Mouse (Mus musculus) mature B cell (primary cell): Measurements from ENCODE around the gene Zfp948.

Experiments used
- in situ Hi-C: fragments of 300-500 bp; cut with MboI; formaldehyde crosslinking; loops from 2 replicates; pipeline ENCODE4 v1.14.3; 2019

Gene Zfp948

DNA sequence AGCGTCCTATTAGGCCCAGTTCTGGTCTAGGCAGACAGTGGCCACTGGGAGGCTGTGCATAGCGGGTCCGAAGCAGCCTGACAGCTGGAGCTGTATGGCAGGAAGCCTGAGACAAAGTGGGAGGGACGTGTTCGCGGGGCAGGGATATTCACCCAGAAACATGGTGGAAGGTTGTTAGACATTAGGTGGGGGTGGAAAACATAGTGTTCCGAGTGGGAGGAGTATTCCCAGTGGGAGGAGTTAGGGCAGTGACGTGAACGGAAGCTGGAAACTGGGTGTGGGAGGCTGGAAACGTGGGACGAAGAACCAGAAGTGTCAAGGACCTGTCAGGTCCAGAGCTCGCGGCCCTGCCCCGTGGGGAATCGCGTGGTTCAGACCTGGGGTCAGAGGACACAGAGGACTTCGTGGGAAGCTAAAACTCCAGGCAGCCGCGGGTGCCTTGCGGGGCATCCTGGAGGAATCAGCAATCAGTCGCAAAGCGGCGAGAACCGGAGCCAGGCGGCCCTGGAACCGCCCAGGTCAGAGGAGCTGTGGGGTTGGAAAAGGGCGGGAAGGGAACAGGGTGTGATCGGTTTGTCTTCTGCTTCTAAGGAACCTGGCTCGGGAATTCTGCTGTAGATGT lies at the start of gene Zfp948:
TSS of gene Zfp948 (plus strand) at position 281 of the 622 bp plus-strand sequence.
- in situ Hi-C loops, result no loop called here

DNA sequence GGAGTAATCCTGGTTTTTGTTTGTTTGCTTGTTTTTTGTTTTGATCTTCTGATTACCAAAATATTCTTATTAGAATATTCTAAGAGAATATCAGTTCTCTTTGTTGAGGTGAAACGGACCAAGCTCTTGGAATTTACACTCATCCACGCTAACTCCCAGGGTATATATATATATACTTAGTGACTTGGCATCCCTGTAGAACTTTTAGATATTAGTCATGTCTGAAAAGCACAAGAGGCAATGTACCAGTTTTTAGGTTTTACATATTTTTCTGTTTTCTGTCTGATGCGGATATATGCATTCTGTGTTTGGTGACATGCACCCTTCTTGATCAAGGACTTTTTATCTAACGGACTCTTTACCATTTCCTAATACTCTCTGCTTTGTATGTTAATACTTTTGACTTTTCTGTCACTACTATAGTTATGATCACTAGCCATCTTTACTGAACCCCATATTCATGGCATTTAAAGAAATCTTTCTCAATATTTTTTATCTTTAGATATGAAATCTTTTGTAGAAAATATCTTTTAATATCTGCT lies 49.6 kb upstream of the Zfp948 start:
- in situ Hi-C loops, result loop anchor here (10.0 kb wide), 1 partner anchor 242 kb away; no protein-coding TSS in a partner anchor

- in situ Hi-C loops, result no loop called here
Measured at GRCm38 (mm10) chr17:21526270-21526669, 40.5 kb upstream of the Zfp948 start.

DNA sequence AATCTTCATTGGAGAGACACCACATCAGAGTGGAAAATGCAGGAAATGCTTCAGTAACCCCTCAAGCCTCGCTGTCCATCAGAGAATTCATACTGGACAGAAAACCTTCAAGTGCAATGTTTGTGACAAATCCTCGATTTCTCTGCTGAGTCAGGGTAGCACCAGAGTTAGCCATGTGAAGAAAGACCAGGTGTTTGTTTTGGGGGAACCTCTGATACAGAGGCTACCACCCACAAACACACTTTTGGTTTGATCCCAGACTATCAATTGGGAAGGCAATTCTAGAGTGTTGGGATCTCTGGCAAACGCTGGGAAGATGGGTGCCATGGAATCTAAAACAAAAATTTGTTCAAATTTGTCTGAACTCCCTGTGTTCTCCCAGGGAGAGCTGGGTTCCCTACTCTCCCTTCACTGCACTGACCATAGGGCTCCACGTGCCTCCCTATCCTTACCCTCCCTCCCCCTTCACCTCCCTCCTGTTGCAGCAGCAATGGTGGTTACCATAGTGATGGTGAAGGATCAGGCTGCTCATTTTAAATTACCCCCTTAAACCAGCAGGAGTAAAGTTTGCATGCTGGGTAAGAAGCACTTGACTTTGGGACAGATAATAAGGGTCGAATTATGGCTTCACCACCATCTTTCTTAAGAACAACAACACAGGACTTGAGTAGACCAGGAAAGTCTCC lies 36.0 kb upstream of the Zfp948 start:
- in situ Hi-C loops, result no loop called here

DNA sequence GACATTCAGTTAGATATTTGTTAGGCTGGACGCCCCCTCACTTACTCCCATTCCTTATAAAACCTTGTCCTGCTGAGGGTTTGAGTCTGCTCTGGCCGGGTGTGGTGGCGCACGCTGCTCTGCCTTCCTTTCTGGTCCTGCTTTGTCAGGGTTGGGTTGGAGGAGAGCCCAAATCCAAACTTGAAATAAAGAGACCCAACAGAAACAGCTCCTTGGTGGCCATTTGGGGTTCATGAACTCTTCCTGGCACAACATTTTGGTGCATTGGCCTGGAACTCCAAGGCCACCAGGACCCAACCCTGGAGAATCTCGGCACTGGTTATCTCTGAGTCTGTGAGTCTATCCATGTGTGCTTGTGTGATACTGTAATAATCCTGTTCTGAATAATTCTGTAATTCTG lies 35.2 kb upstream of the Zfp948 start:
- in situ Hi-C loops, result no loop called here

DNA sequence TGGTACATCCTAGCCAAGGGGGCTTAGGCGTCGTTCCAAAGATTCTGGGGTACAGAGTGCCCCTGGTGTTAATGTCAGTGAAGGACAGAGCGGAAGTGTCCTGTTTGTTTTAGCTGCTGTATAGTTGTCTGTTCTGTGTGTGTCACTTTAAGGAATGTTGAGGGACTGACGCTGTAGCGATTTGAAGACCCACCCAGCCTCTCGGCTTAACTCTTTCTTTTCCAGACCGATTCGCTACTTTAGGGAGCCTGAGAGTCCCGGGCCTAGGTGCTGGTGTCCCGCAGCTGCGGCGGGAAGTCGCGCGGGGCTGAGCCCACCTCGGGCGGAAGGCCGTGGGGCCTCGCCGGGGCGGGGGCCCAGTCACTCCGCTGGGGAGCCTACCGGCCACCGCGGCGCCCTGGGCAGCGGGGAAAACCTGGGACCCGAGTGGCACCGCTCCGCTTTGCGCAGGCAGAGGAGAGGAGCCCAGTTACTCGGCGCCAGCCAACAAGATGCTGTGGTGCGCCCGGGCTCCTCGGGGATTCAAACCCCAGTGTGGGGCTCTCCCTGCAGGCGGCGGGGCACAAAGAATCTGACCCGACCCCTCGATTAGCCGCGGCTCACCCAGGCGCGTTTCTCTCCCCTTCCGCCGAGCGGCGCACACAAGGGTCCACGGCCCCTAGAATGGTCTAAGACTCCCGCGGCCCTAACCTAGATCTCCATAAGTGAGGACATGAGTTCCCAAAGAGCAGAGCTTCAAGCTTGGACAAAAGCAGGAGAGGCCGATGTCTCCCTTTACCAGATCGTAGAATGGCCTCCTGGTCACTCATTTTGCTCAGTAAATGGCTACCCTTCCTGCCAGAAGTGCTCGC lies 34.5 kb upstream of the Zfp948 start:
- in situ Hi-C loops, result no loop called here

DNA sequence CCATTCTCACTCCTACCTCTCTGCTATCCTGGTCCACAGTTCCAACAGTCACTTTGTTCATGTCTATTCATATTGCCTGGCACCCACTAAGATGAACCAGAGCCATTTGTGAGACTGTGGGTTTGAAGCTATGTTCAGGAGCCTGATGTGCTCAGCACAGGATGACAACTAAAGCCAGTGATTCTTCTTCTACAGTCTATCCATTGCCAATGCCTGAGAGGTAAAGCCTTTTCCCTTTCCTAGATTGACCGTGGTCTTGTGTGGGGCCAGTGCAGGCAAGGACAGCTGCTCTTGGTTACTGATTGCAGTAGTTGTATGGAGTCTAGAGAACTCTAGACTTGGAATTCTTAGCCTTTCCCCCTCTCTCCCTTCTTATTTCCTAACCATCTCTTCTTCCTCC lies 32.8 kb upstream of the Zfp948 start:
- in situ Hi-C loops, result no loop called here

GRCm38 (mm10) chr17:21534460-21535095 lies 32.2 kb upstream of the Zfp948 start:
- in situ Hi-C loops, result no loop called here

DNA sequence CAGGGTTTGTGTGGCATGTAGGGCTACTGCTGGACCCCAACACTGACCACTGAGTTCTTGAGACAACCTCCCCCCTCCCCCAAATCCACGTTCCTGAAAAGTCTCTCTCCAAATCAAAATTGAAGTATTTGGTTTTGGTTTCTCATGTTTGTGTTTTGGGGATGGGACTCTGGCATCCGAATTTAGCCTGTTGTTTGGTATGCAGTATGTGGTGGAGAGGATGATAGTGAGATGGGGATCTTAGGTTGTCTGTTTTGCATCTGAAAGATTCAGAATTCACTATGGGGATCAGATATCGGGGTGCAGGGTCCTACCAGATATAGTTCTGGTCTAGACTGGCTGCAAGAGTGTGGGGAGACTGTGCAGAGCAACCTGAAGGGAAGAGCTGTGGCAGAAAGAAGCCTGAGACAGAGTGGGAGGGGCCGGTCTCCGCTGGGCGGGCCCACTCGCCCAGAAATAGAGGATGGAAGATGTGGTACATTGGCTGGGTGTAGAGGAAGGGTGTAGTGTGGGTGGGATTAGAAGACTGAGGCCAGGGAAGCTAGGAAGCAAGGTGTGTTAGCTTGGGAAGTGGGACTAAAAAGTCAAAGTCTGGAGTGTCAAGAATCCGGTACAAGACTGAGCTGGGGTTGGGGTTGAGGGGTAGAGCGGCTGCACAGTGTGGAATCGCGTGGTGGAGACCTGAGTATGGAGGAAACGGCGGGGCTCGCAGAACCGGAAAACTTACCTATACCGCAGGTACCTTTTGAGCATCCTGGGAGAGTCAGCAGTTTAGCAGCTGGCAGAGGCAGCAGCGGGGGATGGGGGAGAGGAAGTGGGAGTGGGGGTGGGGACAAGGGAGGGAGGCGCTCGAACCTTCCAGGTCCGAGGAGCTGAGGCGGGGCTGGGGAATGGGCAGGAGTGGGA lies 31.5 kb upstream of the Zfp948 start, which contains the start of gene Zfp52:
TSS of gene Zfp52 (plus strand) at position 444 of the 906 bp plus-strand sequence.
- in situ Hi-C loops, result no loop called here

DNA sequence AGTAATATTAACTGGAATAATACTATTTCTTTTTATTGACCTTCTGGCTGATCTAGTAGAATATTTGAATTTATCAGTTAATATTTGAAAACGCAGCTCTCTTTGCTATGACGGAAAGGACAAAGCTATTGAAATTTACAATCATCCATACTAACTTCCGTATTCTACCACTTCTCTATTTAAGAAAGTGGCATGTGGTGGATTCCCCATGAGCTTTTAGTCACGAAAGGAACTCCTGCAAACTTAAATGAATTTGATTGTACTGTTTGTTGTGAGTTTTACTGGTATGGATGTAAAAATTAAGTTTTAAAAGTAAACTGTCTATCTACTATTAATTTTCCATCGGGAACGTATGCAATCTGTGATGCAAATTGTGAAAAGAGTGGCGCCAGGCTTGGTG lies 30.7 kb upstream of the Zfp948 start:
- in situ Hi-C loops, result no loop called here

DNA sequence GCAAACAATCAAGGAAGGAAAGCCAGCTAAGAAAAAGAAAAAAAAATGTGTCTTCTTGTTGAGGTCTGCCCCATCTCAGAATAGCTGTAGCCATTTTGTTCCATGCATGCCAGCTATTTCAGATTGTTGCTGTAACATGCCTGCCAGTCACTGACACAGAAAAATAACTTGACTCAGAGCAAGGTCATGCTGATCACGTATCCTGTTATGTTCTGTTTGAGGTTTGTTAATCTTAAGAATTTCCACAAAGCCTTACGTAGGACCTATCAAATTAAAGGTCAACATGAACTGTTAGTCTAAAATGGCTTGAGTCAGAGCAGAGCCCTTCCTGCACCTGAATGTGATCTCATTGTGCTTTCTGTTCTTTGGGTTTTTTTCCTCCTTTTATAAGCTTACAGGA lies 30.1 kb upstream of the Zfp948 start:
- in situ Hi-C loops, result no loop called here

- in situ Hi-C loops, result no loop called here
Measured at GRCm38 (mm10) chr17:21557831-21558230, 9.0 kb upstream of the Zfp948 start.

DNA sequence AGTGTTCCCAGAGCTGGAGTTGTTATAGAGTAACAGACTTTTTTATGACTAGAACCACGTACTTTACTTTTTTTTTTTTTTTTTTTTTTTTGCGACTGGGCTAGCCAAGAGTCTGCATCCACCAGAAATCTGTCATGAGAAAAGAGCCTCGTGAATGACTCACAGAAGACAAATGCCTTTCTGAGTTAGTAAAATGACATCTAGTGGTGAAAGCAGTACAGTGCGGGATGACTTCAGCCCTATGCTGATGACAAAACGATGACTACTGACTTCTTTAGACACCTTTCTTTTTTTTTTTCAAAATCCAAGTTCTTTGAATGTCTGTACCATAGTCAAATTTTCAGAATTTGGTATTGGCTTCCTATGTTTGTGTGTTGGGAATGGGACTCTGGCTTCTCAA lies 588 bp upstream of the Zfp948 start:
- in situ Hi-C loops, result no loop called here

DNA sequence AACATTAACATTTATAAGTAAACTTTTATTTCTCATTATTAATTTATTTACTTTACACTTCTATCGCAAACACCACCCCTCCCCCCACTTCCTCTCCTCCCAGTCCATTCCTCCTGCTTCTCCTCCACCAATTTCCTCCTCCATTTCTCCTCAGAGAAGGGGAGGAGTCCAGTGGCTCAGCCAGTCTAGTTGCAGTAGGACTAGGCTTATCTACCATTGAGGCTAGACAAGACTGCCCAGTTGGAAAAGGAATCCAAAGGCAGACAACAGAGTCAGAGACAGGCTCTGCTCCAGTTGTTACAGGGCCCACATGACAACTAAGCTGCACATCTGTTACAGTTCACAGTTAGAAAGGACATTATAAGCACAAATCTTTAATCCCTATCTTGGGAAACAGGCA lies 888 bp downstream of the Zfp948 start:
- in situ Hi-C loops, result no loop called here

- in situ Hi-C loops, result no loop called here
Measured at GRCm38 (mm10) chr17:21579080-21579479, 12.3 kb downstream of the Zfp948 start.

DNA sequence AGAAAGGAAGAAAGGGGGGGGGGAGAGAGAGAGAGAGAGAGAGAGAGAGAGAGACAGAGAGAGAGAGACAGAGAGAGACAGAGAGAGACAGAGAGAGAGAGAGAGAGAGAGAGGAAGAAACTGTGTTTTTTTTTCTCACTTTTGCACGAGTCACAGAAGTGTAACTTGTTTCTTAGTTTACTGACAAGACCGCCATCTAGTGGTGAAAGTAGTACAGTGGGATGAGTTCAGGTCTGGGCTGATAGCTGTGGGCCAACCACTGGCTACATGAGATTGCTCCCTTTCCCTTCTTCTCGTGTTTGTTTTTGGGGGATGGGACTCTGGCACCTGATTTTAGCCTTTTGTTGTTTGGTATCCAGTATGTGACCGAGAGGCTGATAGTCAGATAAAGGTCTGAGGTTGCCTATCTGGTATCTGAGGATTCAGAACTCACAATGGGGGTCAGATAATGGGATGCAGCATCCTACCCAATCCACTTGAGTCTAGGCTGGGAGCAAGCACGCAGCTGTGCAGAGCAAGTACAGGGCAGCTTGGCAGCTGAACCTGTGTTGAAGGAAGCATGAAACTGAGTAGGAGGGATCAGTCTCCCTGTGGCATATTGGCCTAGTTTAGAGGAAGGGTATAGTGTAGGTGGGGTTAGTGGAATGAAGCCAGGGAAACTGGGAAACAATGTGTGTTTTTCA lies 12.8 kb downstream of the Zfp948 start:
- in situ Hi-C loops, result no loop called here

- in situ Hi-C loops, result no loop called here
Measured at GRCm38 (mm10) chr17:21585521-21585920, 18.7 kb downstream of the Zfp948 start.

DNA sequence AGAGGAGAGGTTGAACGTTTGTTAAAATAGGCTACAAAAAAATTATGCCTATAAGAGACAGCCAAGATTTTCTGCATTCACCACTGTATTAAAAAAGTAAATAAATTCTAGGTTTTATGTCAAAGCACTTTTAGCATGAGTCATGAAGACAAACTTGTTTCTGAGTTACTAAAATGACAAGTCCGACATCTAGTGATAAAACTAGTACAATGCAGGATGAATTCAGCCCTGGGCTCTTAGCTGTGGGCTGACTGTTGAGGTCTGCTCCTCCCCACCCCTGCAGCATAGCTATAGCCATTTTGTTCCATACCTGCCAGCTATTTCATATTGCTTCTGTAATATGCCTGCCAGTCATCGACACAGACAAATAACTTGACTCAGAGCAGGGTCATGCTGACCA lies 49.5 kb downstream of the Zfp948 start:
- in situ Hi-C loops, result no loop called here

GRCm38 (mm10) chr17:21617352-21617751 lies 50.5 kb downstream of the Zfp948 start:
- in situ Hi-C loops, result no loop called here

DNA sequence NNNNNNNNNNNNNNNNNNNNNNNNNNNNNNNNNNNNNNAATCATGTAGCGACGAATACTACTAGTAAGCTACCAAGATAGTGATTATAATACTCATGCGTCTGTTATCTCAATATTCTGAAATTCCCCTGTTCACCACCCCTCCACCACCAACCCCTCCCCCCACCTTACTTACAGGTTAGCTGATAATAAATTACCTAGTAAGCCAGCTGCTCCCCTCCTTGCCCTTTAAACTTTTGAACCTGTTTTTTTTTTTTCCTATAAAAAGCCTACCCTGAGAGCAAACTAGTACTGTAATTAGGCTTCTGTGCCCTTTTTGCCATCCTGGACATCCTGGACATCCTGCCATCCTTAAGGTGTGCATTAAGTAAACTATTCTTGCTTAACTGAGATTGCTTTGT lies 56.8 kb downstream of the Zfp948 start:
- in situ Hi-C loops, result no loop called here
